Mouse (Mus musculus) C2C12 (cell line): ENCODE data around the gene Gm11634.
"Not testable (repeated sequence)": the region's sequence is repeated elsewhere in the genome, so short reads cannot be mapped to it uniquely, and the experiment has no call there.

Source experiments
- CEBPB ChIP-seq: IDR thresholded peaks from one replicate; pipeline ENCODE4 v1.6.1; 2011; ENCODE audit warnings: low read depth, mild to moderate bottlenecking, control low read depth, moderate library complexity
- CTCF ChIP-seq: IDR thresholded peaks from one replicate; pipeline ENCODE4 v1.5.1; 2011; ENCODE audit not compliant: control insufficient read depth, insufficient read depth, insufficient read length
- FOSL1 ChIP-seq: IDR thresholded peaks from one replicate; pipeline ENCODE4 v1.8.0; 2011; ENCODE audit warnings: mild to moderate bottlenecking, low read length; ENCODE audit not compliant: poor library complexity, insufficient read depth, severe bottlenecking
- MAX ChIP-seq: IDR thresholded peaks from one replicate; pipeline ENCODE4 v1.6.1; 2011; ENCODE audit warnings: mild to moderate bottlenecking, control low read depth
- MYOD1 ChIP-seq: IDR thresholded peaks from one replicate; pipeline ENCODE4 v1.6.1; 2011; ENCODE audit warnings: low read depth; ENCODE audit not compliant: control insufficient read depth, insufficient read length
- MYOG ChIP-seq: IDR thresholded peaks from one replicate; pipeline ENCODE4 v1.6.1; 2011; ENCODE audit not compliant: control insufficient read depth, insufficient read length; ENCODE audit errors: extremely low read depth
- USF1 ChIP-seq: IDR thresholded peaks from one replicate; pipeline ENCODE4 v1.6.1; 2011; ENCODE audit warnings: low read depth, mild to moderate bottlenecking, control low read depth, moderate library complexity

- not testable (repeated sequence) for TF ChIP-seq CTCF, MYOG, USF1, FOSL1, MYOD1, CEBPB, MAX
Measured at GRCm38 (mm10) chr11:101585031-101585430, 14.0 kb downstream of the Gm11634 start.
